Mouse (Mus musculus) adrenal gland, adult 8-10 months (tissue): ENCODE data around the gene Smim22. TPM values are rescaled to one million over a fixed set of nuclear protein-coding genes. Genes with fewer than 3 reads are reported as not detected.

Source experiments
- DNase-seq: peaks from one replicate; pipeline ENCODE4 v3.0.0; 2022
- total RNA-seq, 4 experiments: library from RNA; stranded (reverse); gene quantifications; 2 replicates each; pipeline ENCODE4 v1.2.4; 2022

Gene Smim22
- total RNA-seq, 4 experiments from 2014 or later = not detected

GRCm38 (mm10) chr16:5010371-5010935, 3.4 kb downstream of the Smim22 start:
- no peak for DNase-seq

- DNase-seq = no peak
These were observed 4.2 kb downstream of the Smim22 start for GRCm38 (mm10) chr16:5011285-5011684.

- no peak for DNase-seq
These were observed 5.2 kb downstream of the Smim22 start for GRCm38 (mm10) chr16:5012036-5013005.

GRCm38 (mm10) chr16:5013054-5013838, 6.2 kb downstream of the Smim22 start, which contains the start of gene Rogdi:
Gene Rogdi, minus strand, starts transcription at chr16:5013553.
- peak; percentile 99 for DNase-seq

- no peak for DNase-seq
These were observed 7.5 kb downstream of the Smim22 start for GRCm38 (mm10) chr16:5014578-5014977.

- DNase-seq = no peak
These were observed 16.9 kb downstream of the Smim22 start for GRCm38 (mm10) chr16:5024021-5024420.

GRCm38 (mm10) chr16:5029847-5030246, 22.8 kb downstream of the Smim22 start:
- DNase-seq = no peak

- DNase-seq = no peak
These were observed 28.5 kb downstream of the Smim22 start for GRCm38 (mm10) chr16:5035591-5035990.

GRCm38 (mm10) chr16:5036649-5037234, 29.7 kb downstream of the Smim22 start:
- no peak for DNase-seq

GRCm38 (mm10) chr16:5045322-5045721, 38.2 kb downstream of the Smim22 start:
- no peak for DNase-seq

GRCm38 (mm10) chr16:5049182-5049773, 42.2 kb downstream of the Smim22 start:
- no peak for DNase-seq

GRCm38 (mm10) chr16:5049774-5050234, 42.7 kb downstream of the Smim22 start, which contains the start of the genes Glyr1 and Ubn1:
Gene Glyr1, minus strand, starts transcription at chr16:5049863.
Gene Ubn1, plus strand, starts transcription at chr16:5050057.
- DNase-seq = peak; percentile 99

- peak; percentile 68 for DNase-seq
These were observed 43.4 kb downstream of the Smim22 start for GRCm38 (mm10) chr16:5050251-5051110.

Other genes starting within 250 kb of the Smim22 start
- gene Cdip1, start 217.0 kb upstream of the Smim22 start, total RNA-seq = 100 to 1,000 TPM; 120 to 148 (median 143) TPM
- under 1 TPM in 1 of 4 experiments, not detected in 3; 0.14 TPM for gene 4930562C15Rik, start 171.9 kb upstream of the Smim22 start, total RNA-seq
- gene Ubald1, start 127.0 kb upstream of the Smim22 start, total RNA-seq = 10 to 100 TPM; 33.0 to 42.5 (median 38.2) TPM
- gene Mgrn1, start 121.0 kb upstream of the Smim22 start, total RNA-seq = 100 to 1,000 TPM in 2 of 4 experiments, 10 to 100 TPM in 2; 88.5 to 120 (median 98.0) TPM
- 10 to 100 TPM; 75.9 to 85.5 (median 78.3) TPM for gene Nudt16l1, start 68.5 kb upstream of the Smim22 start, total RNA-seq
- 10 to 100 TPM; 48.5 to 79.6 (median 58.6) TPM for gene Anks3, start 43.1 kb upstream of the Smim22 start, total RNA-seq
- gene Sept12, start 9.4 kb upstream of the Smim22 start, total RNA-seq = not detected
- 10 to 100 TPM; 24.3 to 50.0 (median 36.7) TPM for gene Rogdi, start 6.3 kb downstream of the Smim22 start, total RNA-seq
- gene Glyr1, start 42.6 kb downstream of the Smim22 start, total RNA-seq = 100 to 1,000 TPM in 3 of 4 experiments, 10 to 100 TPM in 1; 96.3 to 120 (median 114) TPM
- 10 to 100 TPM; 34.1 to 41.6 (median 38.6) TPM for gene Ubn1, start 42.8 kb downstream of the Smim22 start, total RNA-seq
- gene Ppl, start 125.1 kb downstream of the Smim22 start, total RNA-seq = 10 to 100 TPM in 2 of 4 experiments, 1 to 10 TPM in 2; 3.1 to 17.7 (median 9.9) TPM
- under 1 TPM; 0.17 to 0.35 (median 0.23) TPM for gene Sec14l5, start 139.8 kb downstream of the Smim22 start, total RNA-seq
- 10 to 100 TPM; 28.2 to 37.9 (median 33.4) TPM for gene Nagpa, start 196.7 kb downstream of the Smim22 start, total RNA-seq
- 10 to 100 TPM; 29.9 to 35.1 (median 31.2) TPM for gene AU021092, start 215.0 kb downstream of the Smim22 start, total RNA-seq
- 10 to 100 TPM; 38.0 to 53.2 (median 43.5) TPM for gene Alg1, start 226.3 kb downstream of the Smim22 start, total RNA-seq
- gene Eef2kmt, start 248.7 kb downstream of the Smim22 start, total RNA-seq = 10 to 100 TPM; 25.3 to 33.9 (median 32.5) TPM